Mouse (Mus musculus): Measurements from ENCODE around the gene Cyp27b1. TPM values are rescaled to one million over a fixed set of nuclear protein-coding genes. Genes with fewer than 3 reads are reported as not detected.

Gene Cyp27b1
- total RNA-seq, 1 experiment from 2014 or later, result not detected

Other genes starting within 250 kb of the Cyp27b1 start
- gene Atp23, start 146.9 kb upstream of the Cyp27b1 start, total RNA-seq (2017), result 2.2 to 7.6 TPM (median 5.6 TPM) in 3 replicates
- gene Ctdsp2, start 69.5 kb upstream of the Cyp27b1 start, total RNA-seq (2017), result 36.2 to 38.6 TPM (median 37.6 TPM) in 3 replicates
- gene Avil, start 47.5 kb upstream of the Cyp27b1 start, total RNA-seq (2017), result 1.1 to 13.0 TPM (median 4.4 TPM) in 3 replicates
- 8.5 to 14.3 TPM (median 13.9 TPM) in 3 replicates for gene Tsfm, start 17.4 kb upstream of the Cyp27b1 start, total RNA-seq (2017)
- 1.3 to 5.1 TPM (median 1.6 TPM) in 3 replicates for gene Mettl1, start 6.8 kb upstream of the Cyp27b1 start, total RNA-seq (2017)
- gene Eef1akmt3, start 6.7 kb upstream of the Cyp27b1 start, total RNA-seq (2017), result 0.39 TPM in 1 of 3 replicates, not detected in the others
- 1.6 TPM in 1 of 3 replicates, not detected in the others for gene March9, start 11.9 kb downstream of the Cyp27b1 start, total RNA-seq (2017)
- 23.3 to 49.4 TPM (median 23.9 TPM) in 3 replicates for gene Cdk4, start 15.3 kb downstream of the Cyp27b1 start, total RNA-seq (2017)
- 38.1 to 49.9 TPM (median 47.0 TPM) in 3 replicates for gene Tspan31, start 22.0 kb downstream of the Cyp27b1 start, total RNA-seq (2017)
- gene Agap2, start 27.0 kb downstream of the Cyp27b1 start, total RNA-seq (2017), result 31.1 to 112 TPM (median 48.9 TPM) in 3 replicates
- 253 to 285 TPM (median 262 TPM) in 3 replicates for gene Os9, start 72.9 kb downstream of the Cyp27b1 start, total RNA-seq (2017)
- 166 to 275 TPM (median 211 TPM) in 3 replicates for gene B4galnt1, start 117.0 kb downstream of the Cyp27b1 start, total RNA-seq (2017)
- 3.2 to 4.2 TPM (median 3.5 TPM) in 3 replicates for gene Slc26a10, start 132.4 kb downstream of the Cyp27b1 start, total RNA-seq (2017)
- 1.9 TPM in 1 of 3 replicates, not detected in the others for gene Arhgef25, start 141.8 kb downstream of the Cyp27b1 start, total RNA-seq (2017)
- 3.8 to 17.3 TPM (median 8.8 TPM) in 3 replicates for gene Dtx3, start 147.5 kb downstream of the Cyp27b1 start, total RNA-seq (2017)
- gene Pip4k2c, start 163.3 kb downstream of the Cyp27b1 start, total RNA-seq (2017), result 15.7 to 32.0 TPM (median 21.5 TPM) in 3 replicates
- gene Kif5a, start 215.1 kb downstream of the Cyp27b1 start, total RNA-seq (2017), result 0.19 to 0.48 TPM in 2 of 3 replicates, not detected in the other
- 89.0 to 104 TPM (median 92.1 TPM) in 3 replicates for gene Dctn2, start 218.1 kb downstream of the Cyp27b1 start, total RNA-seq (2017)
- gene Mbd6, start 240.8 kb downstream of the Cyp27b1 start, total RNA-seq (2017), result 4.2 to 15.5 TPM (median 12.1 TPM) in 3 replicates